ENCODE assay signal across 9 mouse cellular contexts in genomic region chr17:46854640-46855110, GRCm38 (mm10). TPM values are rescaled to one million over a fixed set of nuclear protein-coding genes. Genes with fewer than 3 reads are reported as not detected.
DNase-seq lines count a peak whose midpoint lies in the region; ATAC-seq and TF ChIP-seq lines count a peak whose summit lies in the region.
"Had no signal": no experiment of that assay in that cellular context is flagged by ENCODE, and none has a peak within 500 bp of the region (broad histone marks: within the 10 kb centered on the region; RNA-seq: fewer than 3 reads in every experiment).

No protein-coding gene starts in this region.

- DNase-seq in heart, adult 2 months: peak; percentile 48 to 56
- peak; percentile 46 to 57 for DNase-seq in kidney, postnatal 4 days
- DNase-seq in embryo, embryonic 10.5 days (ENCODE audit: low spot score): no peak
- DNase-seq in spleen, adult 12 weeks (ENCODE audit: low spot score): no peak

- H3K9ac ChIP-seq in heart, adult 2 months (ENCODE audit: low read depth, low read length): peak overlapping the region; percentile 46

- peaks cover 20% of the 10 kb centered on the region for H3K36me3 ChIP-seq in erythroblast, embryonic 14.5 days (ENCODE audit: control insufficient read depth)
- H3K36me3 ChIP-seq in E14TG2a.4 (ENCODE audit: insufficient read depth, low read length): peaks cover 12% of the 10 kb centered on the region
- peaks cover 2% of the 10 kb centered on the region; the same call in 1 of the 2 replicates for H3K36me3 ChIP-seq in heart, adult 2 months (ENCODE audit: control insufficient read depth, insufficient read depth, low read length)

- TF ChIP-seq POLR2A in heart, adult 2 months (IDR thresholded peaks at IDR 0.05; ENCODE audit: insufficient read depth, low read depth, low read length): no peak; the same call in 1 of the 2 replicates
- no peak for TF ChIP-seq POLR2A in olfactory bulb, adult 2 months (IDR thresholded peaks at IDR 0.05; ENCODE audit: insufficient read depth, low read depth, low read length)

- H3K4me3 ChIP-seq in erythroblast, embryonic 14.5 days (replicated peaks): peak overlapping the region; percentile 28
- H3K4me3 ChIP-seq in E14TG2a.4 (replicated peaks; ENCODE audit: low read length): peak overlapping the region; percentile 91
- peak overlapping the region; percentile 86 for H3K4me3 ChIP-seq in heart, adult 2 months
- H3K4me3 ChIP-seq in olfactory bulb, adult 2 months (ENCODE audit: insufficient read depth, low read depth, low read length): peak overlapping the region; percentile 1; the same call in 1 of the 2 replicates

- peaks cover 50% of the 10 kb centered on the region for H3K4me1 ChIP-seq in erythroblast, embryonic 14.5 days (ENCODE audit: control insufficient read depth)
- H3K4me1 ChIP-seq in E14TG2a.4 (replicated peaks; ENCODE audit: low read depth, low read length): peaks cover 70% of the 10 kb centered on the region
- H3K4me1 ChIP-seq in heart, adult 2 months (ENCODE audit: control insufficient read depth, insufficient read depth, low read length): peaks cover 12% of the 10 kb centered on the region
- peaks cover 11% of the 10 kb centered on the region for H3K4me1 ChIP-seq in olfactory bulb, adult 2 months (ENCODE audit: control insufficient read depth, insufficient read depth, low read length)

- intact Hi-C loops in heart, adult 2 months (cut with DNase I): loop anchor here (1.0 kb wide), 1 partner anchor 36 kb away; the partner anchor contains the start of gene Tbcc

- no peak for TF ChIP-seq CTCF in E14TG2a.4 (conservative IDR thresholded peaks at IDR 0.05; ENCODE audit: low read length)
- TF ChIP-seq CTCF in heart, adult 2 months (IDR thresholded peaks at IDR 0.05): no peak
- TF ChIP-seq CTCF in olfactory bulb, adult 2 months (IDR thresholded peaks at IDR 0.05; ENCODE audit: insufficient read depth, low read depth, low read length): no peak

- H3K27ac ChIP-seq in heart, adult 2 months: peak overlapping the region; percentile 100
- peak overlapping the region; percentile 12; the same call in 1 of the 2 replicates for H3K27ac ChIP-seq in olfactory bulb, adult 2 months (ENCODE audit: insufficient read depth, low read depth, low read length)

- 0 out of 2 replicates have a peak, but pooled peaks have one; percentile 9 for TF ChIP-seq EP300 in heart, adult 2 months (IDR thresholded peaks at IDR 0.05; ENCODE audit: insufficient read depth, low read depth, low read length)

- no peaks in the 10 kb centered on the region for H3K27me3 ChIP-seq in erythroblast, embryonic 14.5 days (ENCODE audit: control insufficient read depth)
- H3K27me3 ChIP-seq in E14TG2a.4 (ENCODE audit: insufficient read depth, low read length): no peaks in the 10 kb centered on the region
- H3K27me3 ChIP-seq in heart, adult 2 months (ENCODE audit: control insufficient read depth, insufficient read depth, low read length): no peaks in the 10 kb centered on the region

- H3K79me2 ChIP-seq in heart, adult 2 months (replicated peaks; ENCODE audit: control insufficient read depth, insufficient read depth, low read length): no peaks in the 10 kb centered on the region

- 13% methylated on average over 8 of the region's 8 CpGs for WGBS in heart, adult 2 months
- 47% methylated on average over 8 of the region's 8 CpGs for WGBS in olfactory bulb, adult 2 months

- no peaks in the 10 kb centered on the region for H3K9me3 ChIP-seq in erythroblast, embryonic 14.5 days (ENCODE audit: control insufficient read depth, low read length)
- H3K9me3 ChIP-seq in E14TG2a.4 (ENCODE audit: low read length): no peaks in the 10 kb centered on the region

- no peak for ATAC-seq in erythroblast, adult 5-6 weeks (replicated peaks; ENCODE audit: low FRiP score, poor library complexity, severe bottlenecking)

RNA-seq across cellular contexts. Expression of gene Bicral, which starts 3.6 kb away (rescaled TPM):
- 0.30 and 0.33 TPM in 2 replicates for polyA plus RNA-seq in erythroblast, embryonic 14.5 days (2012)
- total RNA-seq in erythroblast, adult 5-6 weeks (2015; ENCODE audit: low replicate concordance): 6.5 and 7.5 TPM in 2 replicates
- total RNA-seq in erythroblast, adult 5-6 weeks (2017; ENCODE audit: low replicate concordance): 3.7 and 4.0 TPM in 2 replicates
- total RNA-seq in heart, adult 2 months (2021): 10 to 100 TPM; 12.3 to 15.7 TPM
- 7.4 and 9.6 TPM in 2 replicates for polyA plus RNA-seq in heart, adult 2 months (2012; rRNA removed)
- not detected in 2 replicates for polyA plus RNA-seq in olfactory bulb, adult 2 months (2012; ENCODE audit: insufficient read depth, insufficient read length, low replicate concordance, missing spikeins)

RNA-seq across cellular contexts. Expression of gene Tbcc, which starts 35.8 kb away (rescaled TPM):
- polyA plus RNA-seq in erythroblast, embryonic 14.5 days (2012): 2.2 and 2.3 TPM in 2 replicates
- total RNA-seq in erythroblast, adult 5-6 weeks (2015; ENCODE audit: low replicate concordance): 2.3 and 8.1 TPM in 2 replicates
- 1.7 and 5.4 TPM in 2 replicates for total RNA-seq in erythroblast, adult 5-6 weeks (2017; ENCODE audit: low replicate concordance)
- 10 to 100 TPM; 16.3 TPM for total RNA-seq in heart, adult 2 months (2021)
- polyA plus RNA-seq in heart, adult 2 months (2012; rRNA removed): 12.7 and 13.3 TPM in 2 replicates
- not detected in 2 replicates for polyA plus RNA-seq in olfactory bulb, adult 2 months (2012; ENCODE audit: insufficient read depth, insufficient read length, low replicate concordance, missing spikeins)

RNA-seq across cellular contexts. Expression of gene Prph2, which starts 55.6 kb away (rescaled TPM):
- not detected in 2 replicates for polyA plus RNA-seq in erythroblast, embryonic 14.5 days (2012)
- total RNA-seq in erythroblast, adult 5-6 weeks (2015; ENCODE audit: low replicate concordance): not detected in 2 replicates
- not detected in 2 replicates for total RNA-seq in erythroblast, adult 5-6 weeks (2017; ENCODE audit: low replicate concordance)
- total RNA-seq in heart, adult 2 months (2021): not detected
- polyA plus RNA-seq in heart, adult 2 months (2012; rRNA removed): not detected in 2 replicates
- not detected in 2 replicates for polyA plus RNA-seq in olfactory bulb, adult 2 months (2012; ENCODE audit: insufficient read depth, insufficient read length, low replicate concordance, missing spikeins)
- polyA plus RNA-seq: gonadal fat pad, adult 2 months had no signal

Comparison
In these comparisons a context has a peak if more than half of its experiments do, and no peak if none do; other contexts are left out.
1. H3K4me3 ChIP-seq: peak in every context shown above with its lines; median percentile 91 in E14TG2a.4; 86 in heart, adult 2 months; 28 in erythroblast, embryonic 14.5 days; 1 in olfactory bulb, adult 2 months.
2. DNase-seq: peak in heart, adult 2 months (2 of 2) and kidney, postnatal 4 days (2 of 2); none in embryo, embryonic 10.5 days (single experiment) and spleen, adult 12 weeks (single experiment).